Mouse (Mus musculus) megakaryocyte, embryonic 14.5 days (primary cell): ENCODE measurements at regions not wholly inside any gene's neighbourhood (a gene's known extent, or its start where the extent isn't known, plus 50 kb on each side); places are given as distances from the start of the nearest gene placed in this dataset.

ENCODE experiments used
- FLI1 ChIP-seq: IDR thresholded peaks from 2 replicates; pipeline ENCODE4 v1.6.1; 2012; ENCODE audit warnings: low read length, inconsistent platforms, mixed read lengths
- GATA1 ChIP-seq: IDR thresholded peaks from 3 replicates; pipeline ENCODE4 v1.6.1; 2012; ENCODE audit warnings: mixed read lengths, low read length, inconsistent platforms, borderline replicate concordance

DNA sequence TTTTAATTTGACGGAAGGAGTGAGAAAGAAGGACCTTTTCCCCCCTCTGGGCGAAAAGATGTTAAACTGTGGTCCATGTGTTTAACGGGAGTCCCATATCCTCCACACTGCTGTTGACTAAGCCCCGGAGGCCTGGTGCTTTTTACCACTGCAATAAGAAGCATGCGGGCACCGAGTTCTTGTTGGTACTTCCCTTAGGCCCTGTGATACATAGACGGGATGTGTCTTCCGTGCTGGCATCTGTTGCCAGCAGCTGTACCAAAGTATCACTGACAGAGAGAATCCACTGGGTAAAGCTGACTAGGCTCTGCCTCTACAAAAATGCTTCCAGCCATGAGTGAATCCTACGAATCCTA, 232.9 kb downstream of the Zfp36l1 start:
- TF ChIP-seq GATA1 (no peak), FLI1 (no peak)
